Mouse (Mus musculus) limb, embryonic 11.5 days (tissue): Measurements from ENCODE around the gene Wdr43. TPM values are rescaled to one million over a fixed set of nuclear protein-coding genes. Genes with fewer than 3 reads are reported as not detected.

Source experiments
- ATAC-seq: fragments of 200-750 bp; cut with Nextera tagmentation; 2 replicates; pipeline ENCODE4 v1.8.0; 2017; ENCODE audit warnings: low read depth; ENCODE audit not compliant: insufficient number of reproducible peaks, low FRiP score, low TSS enrichment
- DNase-seq: peaks from one replicate; pipeline ENCODE4 v3.0.0-alpha.2; 2015; ENCODE audit warnings: low spot score
- H3K27ac ChIP-seq: fragments of 300-500 bp; sonication (generic); replicated peaks from 2 replicates; pipeline ENCODE4 v1.5.1; 2014; ENCODE audit warnings: low read depth, mild to moderate bottlenecking, low read length
- H3K27me3 ChIP-seq: fragments of 300-500 bp; sonication (generic); 2 replicates; pipeline ENCODE4 v1.6.1; 2014; ENCODE audit warnings: mild to moderate bottlenecking, low read length, mixed read lengths; ENCODE audit not compliant: control insufficient read depth, insufficient read depth
- H3K36me3 ChIP-seq: fragments of 300-500 bp; sonication (generic); 2 replicates; pipeline ENCODE4 v1.6.1; 2014; ENCODE audit warnings: mild to moderate bottlenecking, low read length, moderate library complexity, mixed read lengths; ENCODE audit not compliant: control insufficient read depth, insufficient read depth
- H3K4me1 ChIP-seq: fragments of 300-500 bp; sonication (generic); 2 replicates; pipeline ENCODE4 v1.6.1; 2014; ENCODE audit warnings: low read length, mixed read lengths; ENCODE audit not compliant: control insufficient read depth, insufficient read depth
- H3K4me2 ChIP-seq: fragments of 300-500 bp; sonication (generic); 2 replicates; pipeline ENCODE4 v1.6.1; 2014; ENCODE audit warnings: low read depth, mild to moderate bottlenecking, moderate library complexity; ENCODE audit not compliant: severe bottlenecking
- H3K4me3 ChIP-seq: fragments of 300-500 bp; sonication (generic); 2 replicates; pipeline ENCODE4 v1.5.1; 2014; ENCODE audit warnings: low read depth, low read length
- H3K9ac ChIP-seq: fragments of 300-500 bp; sonication (generic); 2 replicates; pipeline ENCODE4 v1.6.1; 2014; ENCODE audit warnings: mild to moderate bottlenecking, low read length
- H3K9me3 ChIP-seq: fragments of 300-500 bp; sonication (generic); 2 replicates; pipeline ENCODE4 v1.6.1; 2016; ENCODE audit warnings: low read length; ENCODE audit not compliant: control insufficient read depth
- WGBS: fragments of 180-500 bp; shearing (Covaris S2); extraction: QIAGEN DNeasy Blood & Tissue Kit; methylation state at CpG from one replicate; pipeline ENCODE4 v1.1.7; 2014; 5-methylcytosine and 5-hydroxymethylcytosine counted together
- polyA plus RNA-seq: library from polyadenylated mRNA; unstranded; fragments of >200 nt; fragmentation: Nextera tagmentation; extraction: Ambion mirVana; gene quantifications from 2 replicates; pipeline ENCODE4 v1.2.1, GENCODE M21; 2014

Gene Wdr43
- polyA plus RNA-seq = 104 and 106 TPM in 2 replicates

GRCm38 (mm10) chr17:71615638-71616318, at the start of gene Wdr43:
Gene Wdr43, plus strand, starts transcription at chr17:71615895.
- 6% methylated on average over 40 of the region's 40 CpGs for WGBS

GRCm38 (mm10) chr17:71579176-71579705, 36.5 kb upstream of the Wdr43 start:
- H3K9me3 ChIP-seq = no peaks in the 10 kb centered on the region
- 97% methylated on average over 1 of the region's 1 CpGs for WGBS
- no peaks in the 10 kb centered on the region for H3K36me3 ChIP-seq
- H3K4me2 ChIP-seq = no peak overlapping the region
- DNase-seq (no peak), ATAC-seq (no peak)
- no peaks in the 10 kb centered on the region for H3K4me1 ChIP-seq
- no peak overlapping the region for H3K9ac ChIP-seq
- no peaks in the 10 kb centered on the region for H3K27me3 ChIP-seq
- H3K27ac ChIP-seq = no peak overlapping the region
- no peak overlapping the region for H3K4me3 ChIP-seq

More at GRCm38 (mm10) chr17:71615638-71616318, at the start of gene Wdr43:
- Histone ChIP-seq H3K4me1 (0 out of 2 replicates have a peak, but pooled peaks cover 6% of the 10 kb centered on the region), H3K27ac (no peak within 1 kb of the TSS; the same call in 1 of the 2 replicates), H3K9me3 (no peaks in the 10 kb centered on the region), H3K36me3 (no peaks in the 10 kb centered on the region), H3K27me3 (no peaks in the 10 kb centered on the region), H3K9ac (peak within 1 kb of the TSS; percentile 92), H3K4me3 (peak within 1 kb of the TSS; percentile 96), H3K4me2 (peak within 1 kb of the TSS; percentile 48)
- DNase-seq (peak; percentile 97), ATAC-seq (peak; percentile 100)

- H3K4me3 ChIP-seq = peak overlapping the region; percentile 68
- no peaks in the 10 kb centered on the region; the same call in 1 of the 2 replicates for H3K36me3 ChIP-seq
- H3K4me2 ChIP-seq = peak overlapping the region; percentile 59
- DNase-seq = no peak
- WGBS = under 1% methylated on average over 48 of the region's 48 CpGs
- no peaks in the 10 kb centered on the region for H3K27me3 ChIP-seq
- H3K4me1 ChIP-seq = no peaks in the 10 kb centered on the region
- no peaks in the 10 kb centered on the region for H3K9me3 ChIP-seq
- ATAC-seq = peak; percentile 63; the same call in 1 of the 2 replicates
- H3K9ac ChIP-seq = peak overlapping the region; percentile 56; the same call in 1 of the 2 replicates
- H3K27ac ChIP-seq = no peak overlapping the region
Observed at GRCm38 (mm10) chr17:71597881-71598658, 17.6 kb upstream of the Wdr43 start.

- H3K4me2 ChIP-seq = peak overlapping the region; percentile 59
- no peak overlapping the region; the same call in 1 of the 2 replicates for H3K27ac ChIP-seq
Observed at GRCm38 (mm10) chr17:71598659-71599554, 16.8 kb upstream of the Wdr43 start.

GRCm38 (mm10) chr17:71616319-71617032, 781 bp downstream of the Wdr43 start:
- peak overlapping the region; percentile 48 for H3K4me2 ChIP-seq
- H3K9ac ChIP-seq = peak overlapping the region; percentile 92
- H3K4me3 ChIP-seq = peak overlapping the region; percentile 96
- H3K4me1 ChIP-seq = 0 out of 2 replicates have a peak, but pooled peaks cover 6% of the 10 kb centered on the region
- H3K27ac ChIP-seq = no peak overlapping the region; the same call in 1 of the 2 replicates
- DNase-seq (peak; percentile 52), ATAC-seq (peak; percentile 82)
- WGBS = under 1% methylated on average over 69 of the region's 73 CpGs
- no peaks in the 10 kb centered on the region for H3K27me3 ChIP-seq
- no peaks in the 10 kb centered on the region for H3K36me3 ChIP-seq
- no peaks in the 10 kb centered on the region for H3K9me3 ChIP-seq

More at GRCm38 (mm10) chr17:71598659-71599554, 16.8 kb upstream of the Wdr43 start:
- peak overlapping the region; percentile 63 for H3K9ac ChIP-seq
- H3K9me3 ChIP-seq = no peaks in the 10 kb centered on the region
- no peaks in the 10 kb centered on the region for H3K27me3 ChIP-seq
- H3K36me3 ChIP-seq = no peaks in the 10 kb centered on the region
- DNase-seq = peak; percentile 96
- H3K4me3 ChIP-seq = peak overlapping the region; percentile 68
- 5% methylated on average over 42 of the region's 42 CpGs for WGBS
- ATAC-seq = peak; percentile 98
- no peaks in the 10 kb centered on the region for H3K4me1 ChIP-seq

GRCm38 (mm10) chr17:71617033-71617362, 1.3 kb downstream of the Wdr43 start:
- WGBS = 0% methylated on average over 10 of the region's 10 CpGs
- no peak for ATAC-seq

GRCm38 (mm10) chr17:71617974-71618373, 2.3 kb downstream of the Wdr43 start:
- H3K4me1 ChIP-seq = 0 out of 2 replicates have a peak, but pooled peaks cover 6% of the 10 kb centered on the region
- H3K27ac ChIP-seq = no peak overlapping the region
- H3K27me3 ChIP-seq = no peaks in the 10 kb centered on the region
- H3K9ac ChIP-seq = no peak overlapping the region; the same call in 1 of the 2 replicates
- H3K4me2 ChIP-seq = peak overlapping the region; percentile 15; the same call in 1 of the 2 replicates
- H3K9me3 ChIP-seq = no peaks in the 10 kb centered on the region
- WGBS = 73% methylated on average over 4 of the region's 4 CpGs
- ATAC-seq (no peak), DNase-seq (no peak)
- H3K36me3 ChIP-seq = no peaks in the 10 kb centered on the region
- no peak overlapping the region for H3K4me3 ChIP-seq

More at GRCm38 (mm10) chr17:71617033-71617362, 1.3 kb downstream of the Wdr43 start:
- H3K9me3 ChIP-seq = no peaks in the 10 kb centered on the region
- DNase-seq = no peak
- H3K9ac ChIP-seq = peak overlapping the region; percentile 92
- peak overlapping the region; percentile 48 for H3K4me2 ChIP-seq
- H3K36me3 ChIP-seq = no peaks in the 10 kb centered on the region
- H3K27ac ChIP-seq = no peak overlapping the region
- no peaks in the 10 kb centered on the region for H3K27me3 ChIP-seq
- H3K4me1 ChIP-seq = 0 out of 2 replicates have a peak, but pooled peaks cover 6% of the 10 kb centered on the region
- peak overlapping the region; percentile 96 for H3K4me3 ChIP-seq
